Mouse (Mus musculus) gastrocnemius, postnatal 4 days (tissue): Measurements from ENCODE around the gene Ssr4. TPM values are rescaled to one million over a fixed set of nuclear protein-coding genes. Genes with fewer than 3 reads are reported as not detected.

ENCODE experiments used
- DNase-seq, 2 experiments: peaks; one replicate each; pipeline ENCODE4 v3.0.0; 2021 to 2022; ENCODE audit warnings: low spot score in 2 of 2, mixed read lengths in 2 of 2
- total RNA-seq, 2 experiments: library from RNA; stranded (reverse); gene quantifications; 2 replicates each; pipeline ENCODE4 v1.2.3; 2021

The Ssr4 gene
- total RNA-seq, 2 experiments from 2014 or later, result 118 to 128 TPM

DNA sequence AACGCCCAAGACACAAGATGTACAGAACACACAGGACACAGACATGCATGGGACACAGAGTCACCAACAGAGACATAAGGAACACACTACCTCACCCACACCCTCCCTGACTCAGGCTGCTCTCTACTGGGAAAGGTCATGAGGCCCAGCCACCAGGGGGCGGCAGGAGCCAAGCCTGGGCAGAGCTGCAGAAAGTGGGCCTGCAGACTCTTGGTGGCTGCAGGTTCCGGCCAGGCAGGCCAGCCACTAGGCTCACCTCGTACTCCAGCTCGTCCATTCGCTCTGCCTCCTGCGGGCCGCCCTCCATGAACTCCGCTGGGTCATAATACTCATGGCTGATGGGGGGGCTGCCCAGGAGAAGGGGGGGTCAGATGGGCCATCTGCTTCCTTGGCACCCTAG lies 11.7 kb downstream of the Ssr4 start:
- DNase-seq, result peak; percentile 44 to 63

DNA sequence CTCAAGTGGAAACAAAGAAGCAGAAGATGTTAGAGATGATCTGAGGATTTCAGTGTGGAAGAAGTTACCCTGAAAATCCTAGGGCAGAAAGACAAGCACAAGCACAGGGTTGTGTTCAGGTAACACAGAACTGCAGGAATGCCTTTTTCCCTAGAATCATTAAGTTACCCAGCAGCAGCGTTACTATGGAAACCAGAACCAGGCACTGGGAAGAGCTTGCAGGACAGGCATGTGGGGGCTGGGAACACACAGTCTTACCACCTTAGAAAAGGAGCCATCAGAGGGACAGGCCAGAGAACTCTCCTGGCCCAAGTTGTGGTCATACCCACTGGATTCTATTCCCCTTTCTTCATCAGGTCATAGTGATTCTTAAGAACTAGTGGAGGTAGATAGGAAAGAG lies 19.0 kb downstream of the Ssr4 start:
- DNase-seq, result no peak

DNA sequence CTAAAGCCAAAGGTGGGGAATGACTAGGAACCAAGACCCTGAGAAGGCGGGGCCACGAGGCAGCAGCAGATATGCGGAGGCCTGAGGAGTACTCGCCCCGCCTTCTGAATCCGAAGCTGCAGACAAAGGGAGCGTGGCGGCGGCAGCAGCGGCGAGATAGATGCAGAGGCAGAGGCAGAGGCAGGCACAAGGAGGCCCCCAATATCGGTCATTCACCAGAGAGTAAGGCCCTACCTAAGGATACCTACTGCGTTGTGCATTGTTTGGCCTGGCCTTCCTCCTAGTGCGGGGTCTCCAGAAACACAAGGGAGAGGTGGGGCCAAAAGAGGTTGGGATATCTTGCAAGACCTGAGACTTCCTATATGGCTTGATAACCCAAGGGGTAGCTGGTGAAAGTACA lies 28.2 kb downstream of the Ssr4 start:
- no peak for DNase-seq

DNA sequence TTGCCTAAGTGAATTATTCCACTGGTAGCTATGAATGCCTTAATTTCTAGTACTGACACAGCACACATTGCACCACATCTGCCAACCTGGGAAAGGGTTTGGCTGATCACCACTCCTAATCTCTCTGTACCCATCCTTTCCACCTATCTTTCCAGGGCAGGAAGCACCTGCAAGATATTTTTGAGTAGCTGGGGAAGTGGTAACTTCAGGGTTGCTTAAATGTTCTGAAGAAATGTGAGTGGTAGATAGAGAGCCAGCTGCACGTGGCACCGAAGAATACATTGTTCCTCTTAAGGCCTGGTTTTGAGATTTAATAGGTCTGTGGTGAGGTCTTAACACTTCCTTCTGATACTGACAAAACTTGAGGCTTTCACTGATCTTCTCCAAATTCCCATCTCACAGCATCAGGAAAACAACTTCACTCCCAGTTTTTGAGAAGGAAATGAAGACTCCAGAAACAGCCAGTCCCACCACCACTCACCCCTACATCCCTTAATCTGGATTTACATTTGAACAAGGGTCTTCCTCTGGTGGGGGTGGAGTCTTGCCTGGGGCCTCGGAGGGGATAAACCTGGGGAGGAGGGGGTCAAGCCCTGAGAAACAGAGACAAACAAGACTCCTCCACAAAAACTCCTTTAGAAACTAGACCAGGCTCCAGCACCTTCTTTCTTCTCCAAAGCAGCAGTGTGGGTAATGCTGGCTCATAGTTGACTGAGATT lies 29.9 kb downstream of the Ssr4 start:
- no peak for DNase-seq

DNA sequence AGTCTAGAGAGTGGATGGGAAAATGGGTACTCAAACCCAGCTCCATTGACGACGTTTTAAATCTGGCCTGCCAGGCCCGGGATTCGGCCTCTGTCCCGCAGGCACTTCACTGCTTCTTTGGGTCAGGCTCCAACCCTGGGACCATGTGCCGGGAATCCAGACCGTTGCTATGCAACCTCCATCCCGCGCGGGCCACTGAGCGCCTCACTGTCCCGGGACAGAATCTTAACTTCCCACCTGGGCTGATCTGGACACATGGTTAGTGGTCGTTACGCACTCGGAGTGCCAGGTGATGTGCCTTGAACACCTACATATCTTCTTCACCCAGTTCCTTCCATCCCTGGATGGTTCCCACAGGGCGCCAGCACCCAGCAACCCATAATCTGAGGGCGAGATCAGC lies 36.9 kb downstream of the Ssr4 start:
- DNase-seq, result no peak

DNA sequence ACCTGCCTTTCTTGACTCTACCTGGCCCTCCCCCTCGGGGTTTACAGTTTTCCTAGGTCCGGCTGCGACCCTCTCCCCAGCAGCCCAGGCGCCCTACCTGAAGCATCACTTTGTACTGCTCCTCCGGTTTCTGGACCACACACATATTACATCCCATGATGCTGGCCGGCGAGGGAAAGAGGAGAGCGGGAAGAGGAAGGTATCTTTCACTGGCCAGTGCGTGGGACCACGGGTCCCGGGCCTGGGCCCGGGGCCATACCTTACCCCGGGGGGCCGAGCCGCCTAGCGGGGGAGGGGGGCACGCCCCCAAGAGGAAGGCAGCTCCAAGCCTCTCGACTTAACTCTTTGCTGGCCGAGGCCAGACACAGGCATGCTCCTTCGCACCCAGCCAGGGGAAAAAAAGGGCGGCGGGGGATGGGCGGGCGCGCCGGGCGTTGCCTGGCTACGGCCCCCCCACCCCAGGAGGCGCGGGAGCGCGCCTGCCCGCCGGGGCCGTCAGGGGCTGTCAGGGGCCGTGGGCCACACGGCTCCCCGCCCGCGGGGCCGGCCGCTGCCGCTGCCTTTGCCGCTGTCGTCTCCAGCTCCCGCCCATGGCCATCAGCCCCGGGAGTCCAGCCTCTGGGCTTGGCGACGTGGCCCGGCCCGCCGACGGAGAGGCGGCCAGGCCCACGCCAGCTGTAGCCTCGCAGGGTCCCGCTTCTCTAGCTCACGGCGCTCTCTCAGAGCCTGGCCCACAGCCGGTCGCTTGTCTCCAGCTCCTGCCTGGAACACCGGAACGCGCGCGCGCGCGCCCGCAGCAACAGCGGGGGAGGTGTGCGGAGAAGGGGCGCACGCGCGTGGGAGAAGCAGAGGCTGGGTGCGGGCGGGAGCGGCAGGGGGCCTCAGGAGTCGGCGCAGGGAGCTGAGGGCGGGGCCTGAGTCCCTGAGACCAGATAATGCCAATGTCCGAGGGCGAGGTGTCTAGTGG lies 37.6 kb downstream of the Ssr4 start, which contains the start of gene Pdzd4:
Gene Pdzd4 (minus strand): TSS at position 785 of the 967 bp plus-strand sequence.
- peak; percentile 27 to 65 for DNase-seq

DNA sequence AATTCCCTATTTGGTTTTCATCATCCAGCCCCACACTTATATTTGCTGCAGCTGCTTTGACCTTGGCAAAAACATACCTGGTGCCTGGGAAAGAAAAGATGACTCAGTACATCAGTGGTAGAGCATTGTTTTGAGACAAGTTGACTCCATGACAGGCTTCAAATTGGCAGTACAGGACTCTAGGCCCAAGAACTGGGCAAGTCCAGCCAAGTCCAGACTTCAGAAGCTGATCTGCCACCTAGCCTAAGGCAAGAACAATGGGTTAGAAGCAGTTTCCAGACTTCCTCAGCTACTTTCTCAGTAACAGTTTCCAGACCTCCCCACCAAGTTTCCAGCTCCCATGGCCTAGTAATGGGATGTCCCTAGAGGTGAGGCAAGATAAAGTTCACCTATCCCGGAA lies 48.9 kb downstream of the Ssr4 start:
- no peak for DNase-seq

DNA sequence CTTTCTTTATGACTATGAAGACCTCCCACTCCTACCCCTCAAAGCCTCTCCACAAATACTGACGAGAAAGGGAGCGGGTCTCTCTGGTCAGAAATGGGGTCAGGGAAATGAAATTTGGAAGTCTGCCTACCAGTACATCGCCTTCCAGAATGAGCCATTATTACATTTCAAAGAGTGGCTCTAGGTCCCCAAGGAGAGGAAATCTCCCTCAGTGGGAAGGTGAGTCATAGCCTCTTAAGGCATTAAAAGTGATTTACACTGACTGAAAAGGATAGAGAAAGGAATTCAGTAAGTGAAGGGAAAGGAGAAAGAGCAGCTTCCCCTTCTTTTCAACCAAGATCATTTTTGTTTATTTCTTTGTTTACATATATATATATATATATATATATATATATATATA lies 49.9 kb downstream of the Ssr4 start:
- no peak for DNase-seq

Other genes with a start within 250 kb of the Ssr4 start
- under 1 TPM; 0.12 to 0.41 TPM for gene Dusp9, start 147.6 kb upstream of the Ssr4 start, total RNA-seq
- 10 to 100 TPM; 11.4 to 12.8 TPM for gene Pnck, start 126.9 kb upstream of the Ssr4 start, total RNA-seq
- 10 to 100 TPM; 58.9 to 66.2 TPM for gene Slc6a8, start 113.9 kb upstream of the Ssr4 start, total RNA-seq
- gene Bcap31, start 70.9 kb upstream of the Ssr4 start, total RNA-seq, result 100 to 1,000 TPM in 1 of 2 experiments, 10 to 100 TPM in 1; 99.9 to 104 TPM
- 10 to 100 TPM; 24.1 to 26.8 TPM for gene Abcd1, start 70.4 kb upstream of the Ssr4 start, total RNA-seq
- 1 to 10 TPM; 3.1 to 3.7 TPM for gene Plxnb3, start 29.9 kb upstream of the Ssr4 start, total RNA-seq
- gene Srpk3, start 12.6 kb upstream of the Ssr4 start, total RNA-seq, result 100 to 1,000 TPM; 150 to 153 TPM
- gene Idh3g, start 131 bp upstream of the Ssr4 start, total RNA-seq, result 100 to 1,000 TPM; 221 to 247 TPM
- 1 to 10 TPM; 6.7 to 6.8 TPM for gene Pdzd4, start 37.9 kb downstream of the Ssr4 start, total RNA-seq
- gene Avpr2, start 105.1 kb downstream of the Ssr4 start, total RNA-seq, result not detected
- gene L1cam, start 109.1 kb downstream of the Ssr4 start, total RNA-seq, result 1 to 10 TPM; 4.2 to 4.3 TPM
- 1 to 10 TPM; 2.4 to 2.8 TPM for gene Arhgap4, start 134.8 kb downstream of the Ssr4 start, total RNA-seq
- gene Naa10, start 134.9 kb downstream of the Ssr4 start, total RNA-seq, result 10 to 100 TPM; 71.4 to 75.8 TPM
- gene Renbp, start 143.8 kb downstream of the Ssr4 start, total RNA-seq, result 1 to 10 TPM; 7.9 to 9.6 TPM
- gene Hcfc1, start 179.3 kb downstream of the Ssr4 start, total RNA-seq, result 10 to 100 TPM; 75.4 to 83.5 TPM
- 10 to 100 TPM; 51.0 to 58.8 TPM for gene Irak1, start 236.9 kb downstream of the Ssr4 start, total RNA-seq